Mouse (Mus musculus) kidney, postnatal 10 days (tissue): ENCODE measurements around the gene Mrpl48.
A peak's percentile ranks its signal among the peaks of the same experiment; 100 is the strongest.
"Not testable (repeated sequence)": the region's sequence is repeated elsewhere in the genome, so short reads cannot be mapped to it uniquely, and the experiment has no call there.

Source experiments
- DNase-seq: peaks from one replicate; pipeline ENCODE4 v3.0.0; 2021; ENCODE audit warnings: mixed read lengths

Gene Mrpl48

DNA sequence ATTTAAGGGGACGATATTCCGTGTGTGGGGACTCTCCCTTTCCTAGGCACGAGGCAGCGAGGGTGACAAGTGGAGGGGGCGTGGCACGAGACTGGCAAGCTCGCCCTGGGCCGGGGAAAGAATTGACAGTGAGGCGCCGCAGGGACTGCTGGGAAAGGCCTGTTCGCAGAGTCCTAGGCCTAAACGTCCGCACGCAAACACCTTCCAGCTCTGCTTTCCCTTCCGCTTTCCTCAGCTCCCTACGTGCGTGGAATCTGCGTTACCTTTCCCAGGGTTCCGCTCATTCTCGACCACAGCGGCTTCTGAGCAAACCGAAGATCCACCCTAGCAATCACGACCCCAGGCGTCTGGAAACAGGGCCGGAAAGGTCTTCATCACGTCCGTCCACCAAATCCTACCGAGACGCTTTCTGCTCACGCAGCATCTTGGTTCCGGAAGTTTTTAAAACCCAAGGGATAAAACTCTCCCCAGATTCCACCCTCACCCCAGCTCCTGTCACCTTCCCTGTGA is 25.3 kb downstream of the Mrpl48 start:
- peak; percentile 91 for DNase-seq

DNA sequence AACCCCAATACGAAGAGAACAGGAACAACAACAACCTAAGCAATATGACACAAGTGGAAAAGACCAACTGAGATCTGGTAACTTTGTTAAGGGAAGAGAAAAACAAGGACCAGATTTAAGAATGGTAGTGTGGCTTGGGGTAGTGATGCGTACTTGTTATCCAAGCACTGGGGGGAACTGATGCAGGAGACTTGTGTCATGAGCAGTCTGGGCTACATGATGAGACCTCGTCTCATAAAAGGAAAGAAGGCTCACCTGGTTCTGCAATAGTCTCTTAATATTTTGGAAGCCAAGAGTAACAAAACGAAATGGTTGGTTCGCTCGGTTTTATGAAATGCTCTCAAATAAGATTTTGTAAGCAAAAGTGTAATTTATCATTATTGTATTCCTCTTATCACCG is 25.9 kb downstream of the Mrpl48 start:
- DNase-seq = no peak

DNA sequence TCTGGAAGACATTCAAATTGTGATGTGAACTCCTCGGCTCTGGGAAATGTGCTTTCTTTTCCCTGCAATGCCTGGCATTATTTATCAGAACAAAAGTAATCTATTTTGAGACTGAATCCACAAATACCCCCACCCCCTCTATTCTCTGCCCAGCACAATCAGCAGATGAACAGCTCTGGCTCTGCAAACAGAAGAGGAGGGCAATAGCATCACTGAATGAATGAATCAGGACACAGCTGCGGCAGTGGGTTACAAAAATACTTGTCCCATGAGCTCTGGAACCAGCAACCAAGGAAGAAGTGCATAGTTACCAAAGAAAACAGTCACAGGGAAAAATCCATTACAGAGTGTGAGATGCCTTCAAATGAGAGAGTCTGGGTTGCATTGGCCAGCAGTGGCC is 29.3 kb downstream of the Mrpl48 start:
- DNase-seq = no peak

DNA sequence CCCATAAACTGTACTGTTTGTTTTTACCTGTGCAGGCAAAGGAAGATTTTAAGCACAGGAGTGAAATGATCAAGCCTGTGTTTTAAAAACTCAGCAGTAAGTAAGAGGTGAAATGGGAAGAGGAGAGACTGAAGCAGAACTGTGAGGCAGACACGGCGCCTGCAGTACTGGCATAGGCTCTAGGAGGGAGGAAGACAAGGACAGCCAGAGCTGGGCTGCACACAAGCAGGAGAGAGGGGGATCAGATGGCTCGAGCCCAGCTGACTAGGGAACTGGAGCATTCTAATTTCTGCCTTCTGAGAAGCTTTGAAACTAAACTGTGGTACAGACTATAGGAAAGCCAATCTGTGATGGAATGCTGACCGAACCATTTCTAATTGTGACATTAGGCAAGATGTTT is 35.4 kb downstream of the Mrpl48 start:
- DNase-seq = no peak

DNA sequence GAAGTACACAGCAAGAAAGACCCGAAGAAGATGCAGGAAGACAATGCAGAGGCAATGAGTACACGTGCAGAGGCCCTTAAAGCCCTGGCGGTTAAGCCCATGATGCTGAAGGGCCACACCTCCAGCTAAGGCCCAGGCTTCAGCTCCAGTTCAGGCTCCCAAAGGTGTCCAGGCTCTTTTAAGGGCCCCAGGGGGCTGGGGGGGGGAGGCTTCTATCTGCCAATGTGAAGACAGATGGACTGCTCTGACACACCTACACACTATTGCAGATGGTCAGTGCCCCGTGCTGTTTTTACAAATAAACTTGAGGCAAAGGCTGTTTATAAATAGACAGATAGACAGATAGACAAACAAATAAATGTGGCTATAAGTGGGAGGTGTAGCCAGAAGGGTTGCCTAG is 36.0 kb downstream of the Mrpl48 start:
- no peak for DNase-seq

DNA sequence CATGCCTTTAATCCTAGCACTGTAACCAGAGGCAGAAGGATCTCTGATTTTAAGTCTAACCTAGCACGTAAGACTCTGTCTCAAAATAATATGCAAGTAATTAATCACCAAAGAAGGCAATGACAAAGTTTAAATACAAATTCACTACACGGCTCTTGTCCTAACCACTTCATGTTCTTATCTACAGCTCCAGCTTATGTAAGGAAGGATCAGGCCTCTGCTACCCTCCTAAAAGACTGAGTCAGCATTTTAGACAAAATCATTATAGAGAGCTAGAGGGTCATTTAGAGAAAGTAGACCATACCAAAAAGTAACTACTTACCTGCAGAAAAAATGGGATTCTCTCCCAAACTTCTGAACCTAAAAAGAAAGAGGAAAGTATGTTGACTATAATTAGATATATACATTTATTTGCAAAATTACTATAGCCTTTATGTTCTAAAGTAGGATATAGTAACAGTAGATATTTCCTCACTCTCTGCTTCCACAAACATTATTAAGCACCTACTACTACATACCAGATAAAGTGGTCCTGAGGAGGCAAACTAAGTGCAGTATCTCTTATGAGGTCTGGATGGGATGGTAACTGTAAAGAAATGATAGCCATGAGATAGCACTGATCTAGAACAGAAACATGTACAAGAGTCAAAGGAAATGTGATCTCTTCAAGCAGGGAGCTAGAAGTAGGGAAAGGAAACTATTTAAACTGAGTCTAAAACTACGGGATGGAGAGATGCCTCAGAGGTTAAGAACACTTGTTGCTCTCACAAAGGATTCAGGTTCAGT is 37.0 kb downstream of the Mrpl48 start:
- no peak for DNase-seq

DNA sequence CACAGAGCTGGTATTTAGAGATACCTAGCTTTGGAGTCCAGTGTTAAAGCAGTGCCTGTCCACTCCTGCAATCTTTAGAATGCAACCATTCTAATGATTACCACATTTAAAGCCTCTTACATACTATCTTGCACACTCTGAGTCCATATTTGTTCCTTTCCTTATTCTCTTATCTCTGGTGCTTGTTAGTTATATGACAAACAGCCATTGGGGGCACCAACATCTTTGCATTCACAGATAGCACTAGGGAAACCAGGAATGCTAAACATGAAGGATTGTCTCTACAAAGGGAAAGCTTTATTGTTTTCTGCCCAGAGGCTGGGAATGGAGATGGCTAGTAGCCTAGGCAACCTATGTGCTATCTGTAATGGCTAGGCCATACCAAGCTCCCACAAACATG is 38.2 kb downstream of the Mrpl48 start:
- no peak for DNase-seq

DNA sequence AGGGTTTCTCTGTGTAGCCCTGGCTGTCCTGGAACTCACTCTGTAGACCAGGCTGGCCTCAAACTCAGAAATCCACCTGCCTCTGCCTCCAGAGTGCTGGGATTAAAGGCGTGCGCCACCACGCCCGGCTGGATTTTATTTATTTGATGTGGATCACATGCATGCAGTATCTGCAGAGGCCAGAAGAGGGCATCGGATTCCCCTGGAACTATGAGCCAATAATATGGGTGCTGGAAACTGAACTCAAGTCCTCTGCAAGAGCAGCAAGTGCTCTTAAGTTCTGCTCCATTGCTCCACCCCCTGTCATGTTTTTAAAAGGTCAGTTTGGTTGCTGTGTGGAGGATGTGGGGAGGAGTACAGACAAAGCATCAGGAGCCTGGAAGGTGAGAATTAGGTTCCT is 40.9 kb downstream of the Mrpl48 start:
- not testable (repeated sequence) for DNase-seq

DNA sequence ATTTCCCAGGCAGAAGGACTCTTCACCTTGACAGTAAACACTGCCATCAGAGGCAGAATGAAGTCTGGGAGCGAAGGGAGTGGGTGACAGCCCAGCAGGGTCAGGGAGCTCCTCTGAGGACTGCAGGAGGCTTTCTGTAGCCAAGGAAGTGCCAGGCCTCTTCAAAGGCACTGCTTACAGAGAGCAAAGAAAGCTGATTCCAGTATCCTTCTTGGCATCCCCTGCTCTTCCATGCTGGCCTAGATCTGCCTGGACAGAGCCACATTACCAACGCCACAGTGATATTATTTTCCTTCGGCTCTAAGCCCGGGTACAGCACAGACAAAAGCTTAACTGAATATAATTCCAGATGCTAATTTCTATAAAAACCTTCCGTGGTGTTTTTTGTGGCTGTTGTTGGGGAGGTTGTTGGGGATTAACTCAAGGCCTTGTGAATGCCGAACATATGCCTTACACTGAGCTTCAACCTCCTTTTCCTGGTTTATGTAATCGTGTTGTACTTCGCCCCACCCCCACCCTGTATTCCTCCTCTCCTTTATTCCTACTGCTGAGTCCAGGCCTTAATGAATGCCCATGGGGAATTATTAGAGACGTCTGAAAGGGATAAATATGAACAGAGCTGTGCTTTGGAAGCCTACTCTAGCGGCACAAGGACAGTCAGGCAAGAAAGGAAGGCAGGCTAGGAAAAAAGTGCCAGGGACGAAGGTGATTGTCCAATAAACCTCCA is 46.1 kb downstream of the Mrpl48 start:
- no peak for DNase-seq

DNA sequence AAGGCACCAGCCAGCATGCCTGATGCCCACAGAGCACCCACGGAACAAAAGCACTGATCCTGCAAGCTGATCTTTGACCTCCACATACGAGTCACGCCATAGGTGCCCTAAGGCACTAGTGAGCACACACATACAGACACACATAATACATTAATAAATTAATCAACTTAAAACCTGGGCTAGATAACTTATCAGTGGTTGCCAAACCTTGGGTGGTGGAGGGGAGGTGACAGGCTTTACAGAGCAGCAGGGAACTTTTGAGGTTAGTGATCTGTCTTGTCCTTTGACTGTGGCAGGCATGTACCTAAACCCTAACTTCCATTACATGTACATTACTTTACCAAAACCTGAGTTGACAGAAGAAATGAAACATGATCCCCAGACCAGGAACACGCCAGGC is 48.8 kb downstream of the Mrpl48 start:
- DNase-seq = no peak

DNA sequence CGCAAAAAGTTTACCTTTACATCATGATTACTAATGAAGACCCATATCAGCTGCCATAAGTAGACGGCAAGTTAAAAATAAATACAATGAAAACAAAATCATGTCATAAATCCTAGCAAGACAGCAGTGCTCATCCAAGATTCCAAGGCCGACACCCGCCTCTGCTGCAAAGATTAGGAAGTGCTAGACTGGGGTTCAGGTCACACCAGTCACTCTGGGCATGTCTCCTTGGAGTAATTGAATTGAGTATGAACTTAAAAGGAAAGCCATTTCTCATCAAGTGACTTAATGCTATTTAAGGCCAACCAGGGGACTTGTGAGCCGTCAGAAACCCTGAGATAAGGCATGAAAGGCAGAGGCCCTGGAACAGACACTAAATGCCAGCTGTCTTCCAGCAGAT is 50.9 kb downstream of the Mrpl48 start:
- DNase-seq = no peak

DNA sequence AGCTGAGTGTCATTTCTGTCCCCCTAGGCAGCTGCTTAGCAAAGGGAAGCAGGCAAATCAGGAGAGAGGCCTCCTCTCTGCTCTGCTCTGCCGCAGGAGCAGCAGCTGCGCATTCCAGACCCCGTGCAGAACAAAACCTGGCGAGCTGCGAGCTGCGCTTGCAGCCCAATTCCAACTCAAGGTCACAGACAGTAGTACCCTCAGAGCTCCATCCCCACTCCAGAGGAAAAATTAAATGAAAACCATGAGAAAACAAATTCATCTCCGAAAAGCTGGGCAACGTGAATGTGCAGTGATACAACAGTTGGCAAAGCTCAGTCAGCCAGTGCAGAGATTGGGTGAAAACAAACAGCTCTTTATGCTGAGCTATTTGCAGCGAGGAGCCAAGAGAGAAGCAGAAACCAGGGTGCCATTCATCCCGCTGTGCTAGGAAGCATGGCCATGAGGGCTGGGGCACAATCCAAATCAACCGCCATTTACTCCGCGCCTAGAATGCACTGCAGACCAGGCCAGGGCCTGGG is 52.6 kb downstream of the Mrpl48 start:
- DNase-seq = no peak

DNA sequence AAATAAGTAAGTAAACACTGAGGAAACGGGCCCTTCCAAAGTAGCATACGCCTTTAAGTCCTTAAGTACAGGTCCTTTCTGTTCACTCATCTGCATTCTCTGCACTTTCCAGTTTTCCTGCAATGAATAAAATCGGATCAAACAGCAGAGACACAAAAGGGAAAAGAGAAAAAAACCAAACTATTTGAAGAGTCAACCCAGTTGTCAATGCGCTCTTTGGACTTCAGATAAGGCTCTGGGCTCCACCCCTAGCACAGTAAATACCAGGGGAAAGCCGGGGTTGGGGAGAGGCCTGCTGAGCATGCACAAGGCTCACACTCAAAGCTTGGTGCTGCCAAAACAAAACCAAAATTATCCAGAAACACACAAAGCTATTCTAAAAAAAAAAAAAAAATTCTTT is 53.2 kb downstream of the Mrpl48 start:
- DNase-seq = no peak

DNA sequence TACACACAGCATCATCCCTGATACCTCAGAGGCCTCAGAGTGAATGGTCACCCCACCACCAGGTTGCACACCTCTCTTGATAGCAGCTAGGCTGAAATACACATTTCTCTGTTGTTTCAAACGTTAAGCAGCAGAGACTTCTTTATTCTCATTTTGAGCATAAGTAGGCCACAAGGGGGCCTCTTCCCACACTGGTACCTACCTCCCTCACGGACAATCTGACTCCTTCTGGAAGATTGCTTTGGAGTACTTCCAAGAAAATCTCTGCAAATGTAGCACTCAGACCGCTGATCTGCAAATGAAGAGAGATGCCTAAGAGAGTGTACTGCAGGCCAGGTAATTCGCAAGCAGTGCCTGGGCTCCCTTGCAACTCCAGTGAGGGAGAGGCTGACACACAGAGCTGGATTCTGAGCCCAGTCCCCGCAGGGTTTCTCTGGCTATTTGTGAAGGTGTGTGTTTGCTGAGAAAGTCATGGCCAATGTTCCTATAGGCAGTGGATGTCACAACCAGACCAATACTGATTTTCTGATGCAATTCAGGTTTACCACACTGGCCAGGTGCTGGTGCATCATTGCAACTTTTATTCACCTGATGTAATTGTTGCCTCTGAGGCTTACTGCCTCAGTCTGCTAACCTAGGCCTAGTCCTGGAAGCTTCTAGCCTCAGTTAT is 57.6 kb downstream of the Mrpl48 start:
- peak; percentile 58 for DNase-seq

DNA sequence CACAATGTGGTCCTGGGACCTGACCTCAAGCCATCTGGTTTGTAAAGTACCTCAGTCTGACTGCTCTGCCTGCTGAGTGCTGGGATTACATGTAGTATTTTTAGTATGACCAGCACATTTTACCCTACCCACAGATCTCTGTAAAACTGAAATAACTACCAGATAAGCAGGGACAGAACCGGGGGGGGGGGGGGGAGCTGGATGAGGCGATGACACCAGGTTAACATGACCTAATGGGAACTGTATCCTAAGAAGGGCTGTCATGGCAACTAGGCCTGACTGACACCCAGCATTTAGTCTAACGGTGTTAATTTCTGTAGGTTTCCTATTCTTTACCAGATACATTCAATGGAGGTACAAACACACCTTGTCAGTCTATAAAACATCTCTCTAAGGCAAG is 58.3 kb downstream of the Mrpl48 start:
- DNase-seq = no peak

DNA sequence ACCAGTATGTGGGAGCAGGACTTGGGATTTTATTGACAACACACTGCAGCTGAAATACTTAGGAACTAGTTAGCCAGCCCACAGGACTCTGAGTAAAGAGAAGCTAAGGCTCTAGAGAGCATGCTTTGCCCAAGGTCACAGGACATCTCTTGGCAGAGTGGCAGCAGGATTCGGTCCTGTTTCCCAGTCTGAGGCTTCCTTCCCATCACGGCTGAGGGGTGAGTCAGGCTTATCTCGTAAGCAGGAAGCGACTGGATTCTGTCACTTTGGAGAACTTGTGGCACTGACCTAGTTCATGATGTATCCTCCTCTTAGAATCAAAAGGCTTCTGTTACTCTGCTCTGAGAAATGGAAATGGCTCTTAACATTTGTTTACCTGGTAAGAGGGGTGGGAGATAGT is 60.5 kb downstream of the Mrpl48 start:
- DNase-seq = no peak

DNA sequence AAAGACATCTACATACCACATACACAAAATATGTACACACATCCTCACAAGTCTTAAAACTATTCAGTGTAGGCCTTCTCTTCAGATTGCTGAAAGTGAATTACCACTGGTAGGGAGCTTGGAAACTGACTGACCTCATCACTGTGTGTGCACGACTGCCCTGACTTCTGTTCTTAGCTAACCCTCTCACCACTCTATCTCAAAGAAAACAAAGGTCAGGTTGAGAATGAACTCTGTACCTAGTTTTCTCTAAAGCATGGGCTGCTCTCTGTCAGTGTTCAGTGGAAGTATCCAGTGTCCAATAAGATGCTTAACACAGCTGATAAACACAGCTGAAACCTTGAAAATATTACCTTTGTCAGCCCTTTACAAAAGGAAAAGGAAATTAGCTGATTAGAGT is 63.7 kb downstream of the Mrpl48 start:
- DNase-seq = no peak

DNA sequence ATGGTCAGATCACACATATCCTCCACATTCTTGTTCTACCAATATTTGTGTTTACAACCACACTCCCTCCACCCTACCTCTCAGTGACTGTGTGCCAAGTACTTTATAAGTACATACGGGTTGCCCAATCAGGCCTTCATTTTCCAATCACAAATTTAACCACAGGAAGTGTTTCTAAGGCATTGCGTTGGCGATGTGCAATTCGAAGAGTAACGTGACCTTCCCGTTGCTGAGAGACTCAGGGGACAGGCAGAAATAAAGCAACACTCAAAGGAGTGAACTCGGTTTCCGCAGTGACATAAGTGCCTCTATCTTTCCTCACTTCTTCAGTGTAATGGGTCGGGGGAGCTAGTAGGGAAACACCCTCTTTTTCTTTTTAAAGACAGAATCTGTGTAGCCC is 68.6 kb downstream of the Mrpl48 start:
- no peak for DNase-seq

DNA sequence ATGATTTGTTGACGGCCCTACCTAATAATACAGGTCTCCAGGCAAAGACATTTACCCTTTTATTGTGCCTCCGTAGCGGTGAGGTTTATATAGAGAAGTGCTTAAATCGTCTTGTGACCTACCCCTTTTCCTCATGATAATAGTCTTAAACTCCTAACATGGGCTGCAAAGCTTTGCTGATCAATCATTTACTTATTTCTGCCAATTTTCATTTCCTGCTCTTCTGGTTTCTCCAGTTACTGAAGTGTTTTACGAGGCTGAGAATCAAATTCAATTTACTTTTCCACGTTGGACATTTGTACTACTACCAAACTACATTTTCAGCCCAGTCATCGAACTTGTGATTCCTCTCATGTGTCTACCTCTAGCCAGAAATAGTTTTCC is 70.6 kb downstream of the Mrpl48 start:
- DNase-seq = no peak

DNA sequence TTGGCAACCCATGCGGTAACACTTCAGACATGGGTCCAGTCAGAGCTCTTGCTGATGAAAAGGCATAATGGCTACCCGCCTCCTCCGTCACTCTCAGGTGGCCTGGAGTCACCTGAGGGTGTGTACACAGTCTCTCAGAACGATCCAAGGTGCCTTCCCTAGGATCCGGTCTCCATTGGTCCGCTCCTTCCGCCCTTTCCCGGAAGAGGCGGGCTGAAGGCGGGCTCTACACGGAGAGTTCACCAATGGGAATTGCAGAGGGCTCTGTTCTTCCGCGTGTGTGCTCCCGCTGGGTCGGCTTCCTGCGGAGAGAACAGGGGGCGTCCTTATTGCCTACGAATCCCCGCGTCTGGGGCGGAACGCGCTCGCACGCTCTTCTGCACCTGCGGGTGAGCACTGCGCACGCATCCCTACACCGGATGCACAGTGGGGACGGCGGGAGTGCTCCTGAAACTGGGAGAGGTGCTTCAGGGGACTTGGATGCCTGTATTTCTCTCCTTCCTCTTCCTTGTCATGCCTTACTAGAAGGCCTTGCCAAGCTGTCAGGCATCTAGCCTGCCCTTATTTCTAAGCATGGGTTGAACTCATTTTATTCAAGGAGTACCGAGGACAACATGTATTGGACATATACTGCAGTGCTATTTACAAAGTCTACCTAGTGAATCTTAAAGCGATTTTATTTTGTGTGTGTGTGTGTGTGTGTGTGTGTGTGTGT is 71.1 kb downstream of the Mrpl48 start, which contains the start of gene Coa4:
Coa4 (plus strand) TSS at position 268 of the 715 bp plus-strand sequence.
- peak; percentile 90 for DNase-seq

DNA sequence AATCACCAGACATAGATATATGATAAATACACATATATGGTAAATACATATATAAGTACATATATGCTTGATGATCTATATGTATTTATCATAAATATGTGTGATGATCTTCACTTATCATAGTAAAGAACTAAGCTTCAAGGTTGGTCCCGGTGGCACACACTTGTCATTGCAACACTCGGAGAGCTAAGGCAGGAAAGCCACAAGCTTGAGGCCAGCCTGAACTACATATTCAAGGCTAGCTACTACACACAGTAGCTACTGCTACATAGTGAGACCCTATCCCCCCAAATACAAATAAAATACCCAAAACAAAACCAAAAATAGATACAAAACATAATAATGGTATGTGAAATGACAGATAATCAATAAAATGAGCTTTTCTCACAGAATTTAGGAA is 72.3 kb downstream of the Mrpl48 start:
- no peak for DNase-seq

DNA sequence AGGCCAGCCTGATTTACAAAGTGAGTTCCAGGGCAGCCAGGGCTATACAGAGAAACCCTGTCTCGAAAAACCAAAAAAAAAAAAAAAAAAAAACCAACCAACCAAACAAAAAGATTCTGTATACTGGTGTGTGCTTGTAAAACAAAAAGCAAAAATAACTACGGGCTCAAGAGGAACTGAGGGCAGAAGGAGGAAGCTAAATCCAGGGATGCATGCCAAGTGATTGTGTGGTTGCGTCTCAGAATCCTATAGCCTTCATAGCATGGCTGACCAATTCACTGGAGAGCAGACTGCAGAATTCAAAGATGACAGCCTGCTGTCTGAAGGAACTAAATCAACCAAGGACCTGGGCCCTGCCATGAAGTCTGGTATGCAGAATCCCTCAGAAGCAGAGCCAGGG is 73.9 kb downstream of the Mrpl48 start:
- no peak for DNase-seq

DNA sequence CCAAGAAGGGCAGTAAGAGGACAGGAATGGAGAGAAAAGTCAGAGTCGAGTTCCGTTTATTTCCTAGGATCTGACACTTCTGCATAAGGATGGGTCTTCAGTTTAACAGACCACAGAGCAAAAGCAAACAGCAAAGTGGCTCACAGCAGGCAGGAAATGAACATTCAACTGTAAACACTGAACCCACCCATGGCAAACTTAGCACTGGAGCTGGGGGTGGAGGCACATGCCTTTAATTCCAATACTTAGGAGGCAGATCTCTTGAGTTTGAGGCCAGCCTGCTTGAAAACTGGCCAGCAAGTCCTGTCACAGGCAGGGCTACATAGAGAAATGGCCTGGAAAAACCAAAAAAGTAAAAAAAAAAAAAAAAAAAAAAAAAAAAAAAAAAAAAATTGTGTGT is 74.6 kb downstream of the Mrpl48 start:
- no peak for DNase-seq
